Mouse (Mus musculus): ENCODE results near the gene Prr29. TPM values are rescaled to one million over a fixed set of nuclear protein-coding genes. Genes with fewer than 3 reads are reported as not detected.
A peak's percentile ranks its signal among the peaks of the same experiment; 100 is the strongest.
"Not testable (repeated sequence)": the region's sequence is repeated elsewhere in the genome, so short reads cannot be mapped to it uniquely, and the experiment has no call there.

Gene Prr29
- polyA plus RNA-seq, 1 experiment: 0.32 TPM

- TF ChIP-seq POLR2A (IDR thresholded peaks at IDR 0.05; ENCODE audit: insufficient read length, low read depth) (peak; percentile 32), TCF3 (IDR thresholded peaks at IDR 0.05; ENCODE audit: insufficient read length, low read depth) (no peak), POLR2AphosphoS2 (IDR thresholded peaks at IDR 0.05; ENCODE audit: insufficient read length, low read depth) (peak; percentile 93)
- Histone ChIP-seq H3ac (ENCODE audit: control insufficient read depth, insufficient read length) (no peak overlapping the region), H3K4me3 (no peak overlapping the region), H3K4me2 (ENCODE audit: low read depth) (no peak overlapping the region), H3K79me2 (ENCODE audit: control insufficient read depth, insufficient read depth) (no peaks in the 10 kb centered on the region), H3K36me3 (ENCODE audit: control insufficient read depth, insufficient read depth) (peaks cover 6% of the 10 kb centered on the region), H3K27me3 (ENCODE audit: control insufficient read depth, insufficient read depth, insufficient read length) (no peaks in the 10 kb centered on the region)
Observed at GRCm38 (mm10) chr11:106391546-106392188, 26.4 kb downstream of the Prr29 start.

DNA sequence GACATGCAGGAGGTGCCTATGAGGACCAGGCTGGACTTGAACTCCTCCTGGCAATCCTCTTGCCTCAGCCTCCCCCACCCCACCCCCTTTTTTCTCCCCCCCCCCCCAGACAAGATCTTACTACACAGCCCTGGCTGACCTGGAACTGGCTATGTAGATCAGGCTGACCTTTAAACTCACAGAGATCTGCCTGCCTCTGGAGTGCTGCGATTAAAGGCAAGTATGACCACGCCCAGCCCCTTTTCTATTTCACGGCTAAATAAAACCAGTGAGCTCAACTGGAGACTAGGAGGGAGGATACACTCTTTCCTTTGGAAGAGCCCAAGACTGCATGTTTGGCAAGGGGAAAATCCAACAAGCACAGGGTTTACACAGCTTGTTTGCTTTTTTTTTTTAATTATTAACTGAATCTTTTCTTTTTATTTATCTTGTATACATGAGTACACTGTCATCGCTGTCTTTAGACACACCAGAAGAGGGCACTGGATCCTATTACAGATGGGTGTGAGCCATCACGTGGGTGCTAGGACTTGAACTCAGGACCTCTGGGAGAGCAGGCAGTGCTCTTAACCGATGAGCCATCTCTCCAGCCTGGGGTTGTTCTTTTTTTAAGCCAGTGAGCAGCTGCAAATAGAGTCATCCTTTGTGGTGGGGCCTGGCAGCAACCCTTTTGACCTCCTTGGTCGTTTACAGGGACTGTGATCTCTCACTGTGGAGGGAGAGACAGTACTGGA lies 27.5 kb downstream of the Prr29 start:
- Histone ChIP-seq H3K79me2 (ENCODE audit: control insufficient read depth, insufficient read depth) (no peaks in the 10 kb centered on the region), H3K27me3 (ENCODE audit: control insufficient read depth, insufficient read depth, insufficient read length) (no peaks in the 10 kb centered on the region), H3K36me3 (ENCODE audit: control insufficient read depth, insufficient read depth) (peaks cover 6% of the 10 kb centered on the region), H3K4me3 (no peak overlapping the region), H3ac (ENCODE audit: control insufficient read depth, insufficient read length) (no peak overlapping the region), H3K4me2 (ENCODE audit: low read depth) (no peak overlapping the region)
- TF ChIP-seq POLR2AphosphoS2 (IDR thresholded peaks at IDR 0.05; ENCODE audit: insufficient read length, low read depth) (peak; percentile 56), TCF3 (IDR thresholded peaks at IDR 0.05; ENCODE audit: insufficient read length, low read depth) (no peak), MYOD1 (IDR thresholded peaks at IDR 0.05; ENCODE audit: control insufficient read depth in 1 of 3, insufficient read length in 2 of 3, low read depth in 2 of 3) (peak; percentile 31 to 72 (median 64)), SRF (IDR thresholded peaks at IDR 0.05; ENCODE audit: control insufficient read depth, insufficient read length, low read depth) (no peak), USF1 (IDR thresholded peaks at IDR 0.05; ENCODE audit: low read depth) (peak; percentile 64), E2F4 (IDR thresholded peaks at IDR 0.05; ENCODE audit: insufficient read depth) (no peak), MYOG (IDR thresholded peaks at IDR 0.05; ENCODE audit: control insufficient read depth in 1 of 3, insufficient read depth in 1 of 3, insufficient read length in 2 of 3, low read depth in 2 of 3) (peak in 2 of 3 experiments; percentile 67), CEBPB (IDR thresholded peaks at IDR 0.05; ENCODE audit: insufficient read depth, poor library complexity, severe bottlenecking) (no peak), MAX (IDR thresholded peaks at IDR 0.05; ENCODE audit: low read depth) (no peak), POLR2A (IDR thresholded peaks at IDR 0.05; ENCODE audit: insufficient read length, low read depth) (no peak), REST (IDR thresholded peaks at IDR 0.05; ENCODE audit: insufficient read depth, insufficient read length) (no peak), TCF12 (IDR thresholded peaks at IDR 0.05; ENCODE audit: insufficient read depth, poor library complexity, severe bottlenecking) (peak; percentile 17)

DNA sequence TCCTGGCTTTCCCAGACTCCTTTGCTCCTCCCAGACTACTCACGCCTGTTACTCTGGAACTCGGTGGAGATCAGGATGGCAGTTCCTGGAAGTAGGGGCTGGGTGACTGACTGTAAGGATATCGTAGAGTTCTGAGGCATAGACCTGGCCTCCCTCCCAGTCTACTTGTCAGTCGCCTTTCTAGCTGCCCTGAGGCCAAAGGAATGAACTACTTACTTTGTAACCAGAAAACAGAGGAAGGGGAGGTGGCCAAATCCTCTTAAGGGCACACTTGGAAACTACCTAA lies 28.0 kb downstream of the Prr29 start:
- Histone ChIP-seq H3ac (ENCODE audit: control insufficient read depth, insufficient read length) (no peak overlapping the region), H3K27me3 (ENCODE audit: control insufficient read depth, insufficient read depth, insufficient read length) (no peaks in the 10 kb centered on the region), H3K4me2 (ENCODE audit: low read depth) (no peak overlapping the region), H3K79me2 (ENCODE audit: control insufficient read depth, insufficient read depth) (no peaks in the 10 kb centered on the region), H3K4me3 (no peak overlapping the region), H3K36me3 (ENCODE audit: control insufficient read depth, insufficient read depth) (peaks cover 11% of the 10 kb centered on the region)
- TF ChIP-seq MYOD1 (IDR thresholded peaks at IDR 0.05; ENCODE audit: control insufficient read depth in 1 of 3, insufficient read length in 2 of 3, low read depth in 2 of 3): no peak
- TF ChIP-seq USF1 (IDR thresholded peaks at IDR 0.05; ENCODE audit: low read depth): no peak
- no peak for TF ChIP-seq POLR2AphosphoS2 (IDR thresholded peaks at IDR 0.05; ENCODE audit: insufficient read length, low read depth)
- no peak for TF ChIP-seq CEBPB (IDR thresholded peaks at IDR 0.05; ENCODE audit: insufficient read depth, poor library complexity, severe bottlenecking)
- no peak for TF ChIP-seq MYOG (IDR thresholded peaks at IDR 0.05; ENCODE audit: control insufficient read depth in 1 of 3, insufficient read depth in 1 of 3, insufficient read length in 2 of 3, low read depth in 2 of 3)
- no peak for TF ChIP-seq TCF12 (IDR thresholded peaks at IDR 0.05; ENCODE audit: insufficient read depth, poor library complexity, severe bottlenecking)
- TF ChIP-seq E2F4 (IDR thresholded peaks at IDR 0.05; ENCODE audit: insufficient read depth): no peak
- no peak for TF ChIP-seq SRF (IDR thresholded peaks at IDR 0.05; ENCODE audit: control insufficient read depth, insufficient read length, low read depth)

GRCm38 (mm10) chr11:106394055-106394454 lies 28.8 kb downstream of the Prr29 start:
- not testable (repeated sequence) for H3K27me3 ChIP-seq (ENCODE audit: control insufficient read depth, insufficient read depth, insufficient read length); H3ac ChIP-seq (ENCODE audit: control insufficient read depth, insufficient read length); H3K4me3 ChIP-seq; H3K4me2 ChIP-seq (ENCODE audit: low read depth); H3K79me2 ChIP-seq (ENCODE audit: control insufficient read depth, insufficient read depth)
- H3K36me3 ChIP-seq (ENCODE audit: control insufficient read depth, insufficient read depth): peaks cover 19% of the 10 kb centered on the region

GRCm38 (mm10) chr11:106397656-106398055 lies 32.4 kb downstream of the Prr29 start:
- TF ChIP-seq TCF3 (IDR thresholded peaks at IDR 0.05; ENCODE audit: insufficient read length, low read depth): no peak
- no peak for TF ChIP-seq POLR2A (IDR thresholded peaks at IDR 0.05; ENCODE audit: insufficient read length, low read depth)
- no peak for TF ChIP-seq CEBPB (IDR thresholded peaks at IDR 0.05; ENCODE audit: insufficient read depth, poor library complexity, severe bottlenecking)
- Histone ChIP-seq H3K79me2 (ENCODE audit: control insufficient read depth, insufficient read depth) (no peaks in the 10 kb centered on the region), H3K4me3 (no peak overlapping the region), H3ac (ENCODE audit: control insufficient read depth, insufficient read length) (no peak overlapping the region), H3K27me3 (ENCODE audit: control insufficient read depth, insufficient read depth, insufficient read length) (no peaks in the 10 kb centered on the region), H3K36me3 (ENCODE audit: control insufficient read depth, insufficient read depth) (peaks cover 50% of the 10 kb centered on the region), H3K4me2 (ENCODE audit: low read depth) (no peak overlapping the region)

Data from myocyte (in vitro differentiated cells).